Mouse (Mus musculus): ENCODE data around the gene Gsk3a. TPM values are rescaled to one million over a fixed set of nuclear protein-coding genes. Genes with fewer than 3 reads are reported as not detected.

The Gsk3a gene
- polyA plus RNA-seq, 1 experiment from 2014 or later = 4.3 TPM

DNA sequence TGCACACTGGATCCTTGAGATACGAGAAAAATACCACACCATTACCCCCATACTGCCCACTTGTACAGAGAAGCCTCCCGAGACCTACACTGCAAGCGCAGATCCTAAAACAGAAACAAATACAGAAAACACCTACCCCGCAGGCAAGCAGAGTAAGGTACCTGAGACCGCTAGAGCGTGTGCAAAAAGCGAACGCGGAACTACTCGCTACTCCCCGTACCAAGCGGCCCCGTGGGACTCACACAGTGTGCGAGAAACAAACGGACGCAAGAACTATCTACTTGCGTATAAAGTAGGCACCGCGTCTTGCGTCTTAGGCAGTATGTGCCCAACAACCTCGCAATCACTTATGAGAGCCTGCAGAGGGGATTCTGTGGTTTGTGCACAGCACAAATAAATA lies 55.8 kb downstream of the Gsk3a start:
- Histone ChIP-seq H3K27me3 (ENCODE audit: insufficient read depth, low read length) (peaks cover 61% of the 10 kb centered on the region), H3K4me2 (ENCODE audit: low read depth, low read length) (peak overlapping the region; percentile 62)

DNA sequence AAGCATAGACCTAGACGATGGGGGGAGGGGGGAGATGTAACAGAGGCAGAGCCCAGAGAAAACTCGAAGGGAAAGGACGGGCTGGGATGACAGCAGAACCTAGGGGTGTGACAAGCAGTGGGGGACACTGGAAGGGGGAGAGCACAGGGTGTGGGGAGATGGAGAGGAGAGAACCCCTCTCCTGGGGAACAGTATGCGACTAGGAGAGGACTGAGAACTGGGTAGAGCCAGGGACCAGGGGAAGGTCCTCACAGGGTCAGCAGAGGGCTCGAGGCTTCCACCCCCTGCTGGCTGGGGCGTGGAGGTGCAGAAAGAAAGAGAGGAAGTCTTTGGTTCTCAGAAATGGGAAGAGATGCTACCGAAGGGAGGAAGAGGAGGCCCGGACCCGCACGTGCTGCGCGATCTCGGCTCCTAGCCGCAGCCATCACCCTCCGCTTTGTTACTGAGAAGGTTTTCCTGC lies 56.3 kb downstream of the Gsk3a start:
- no peak overlapping the region for H3K4me3 ChIP-seq (ENCODE audit: low read depth, low read length)
- DNase-seq = peak; percentile 65

More for the DNA sequence above, 55.8 kb downstream of the Gsk3a start:
- 7% methylated on average over 21 of the region's 21 CpGs for WGBS (ENCODE audit: insufficient replicate concordance)
- H3K36me3 ChIP-seq (replicated peaks; ENCODE audit: insufficient read depth, low read length) = no peaks in the 10 kb centered on the region
- no peak overlapping the region for H3K4me3 ChIP-seq (ENCODE audit: low read depth, low read length)
- H3K27ac ChIP-seq (ENCODE audit: low read depth) = no peak overlapping the region
- ATAC-seq = no peak
- H3K9me3 ChIP-seq (ENCODE audit: low read length) = no peaks in the 10 kb centered on the region
- peaks cover 8% of the 10 kb centered on the region for H3K4me1 ChIP-seq (ENCODE audit: insufficient read depth)
- DNase-seq = no peak
- TF ChIP-seq CTCF (IDR thresholded peaks at IDR 0.05; ENCODE audit: low read depth) (no peak), EP300 (IDR thresholded peaks at IDR 0.05; ENCODE audit: low read depth) (no peak)
- H3K9ac ChIP-seq (replicated peaks) = no peak overlapping the region

GRCm38 (mm10) chr7:25180512-25180911 lies 57.1 kb downstream of the Gsk3a start:
- no peak overlapping the region for H3K9ac ChIP-seq (replicated peaks)
- peaks cover 8% of the 10 kb centered on the region for H3K4me1 ChIP-seq (ENCODE audit: insufficient read depth)
- H3K36me3 ChIP-seq (replicated peaks; ENCODE audit: insufficient read depth, low read length) = no peaks in the 10 kb centered on the region
- ATAC-seq (no peak), DNase-seq (no peak)
- H3K27me3 ChIP-seq (ENCODE audit: insufficient read depth, low read length) = peaks cover 71% of the 10 kb centered on the region
- H3K4me2 ChIP-seq (ENCODE audit: low read depth, low read length) = no peak overlapping the region
- no peak overlapping the region for H3K4me3 ChIP-seq (ENCODE audit: low read depth, low read length)
- no peaks in the 10 kb centered on the region for H3K9me3 ChIP-seq (ENCODE audit: low read length)
- 4% methylated on average over 6 of the region's 6 CpGs for WGBS (ENCODE audit: insufficient replicate concordance)
- no peak for TF ChIP-seq CTCF (IDR thresholded peaks at IDR 0.05; ENCODE audit: low read depth)
- H3K27ac ChIP-seq (ENCODE audit: low read depth) = no peak overlapping the region

More for the DNA sequence above, 56.3 kb downstream of the Gsk3a start:
- TF ChIP-seq CTCF (IDR thresholded peaks at IDR 0.05; ENCODE audit: low read depth) (peak; percentile 85), EP300 (IDR thresholded peaks at IDR 0.05; ENCODE audit: low read depth) (no peak)
- no peaks in the 10 kb centered on the region for H3K36me3 ChIP-seq (replicated peaks; ENCODE audit: insufficient read depth, low read length)
- H3K4me2 ChIP-seq (ENCODE audit: low read depth, low read length) = peak overlapping the region; percentile 62
- peaks cover 8% of the 10 kb centered on the region for H3K4me1 ChIP-seq (ENCODE audit: insufficient read depth)
- no peaks in the 10 kb centered on the region for H3K9me3 ChIP-seq (ENCODE audit: low read length)
- no peak overlapping the region for H3K27ac ChIP-seq (ENCODE audit: low read depth)
- 2% methylated on average over 15 of the region's 15 CpGs for WGBS (ENCODE audit: insufficient replicate concordance)
- H3K27me3 ChIP-seq (ENCODE audit: insufficient read depth, low read length) = peaks cover 65% of the 10 kb centered on the region
- no peak overlapping the region for H3K9ac ChIP-seq (replicated peaks)
- peak; percentile 60 for ATAC-seq

DNA sequence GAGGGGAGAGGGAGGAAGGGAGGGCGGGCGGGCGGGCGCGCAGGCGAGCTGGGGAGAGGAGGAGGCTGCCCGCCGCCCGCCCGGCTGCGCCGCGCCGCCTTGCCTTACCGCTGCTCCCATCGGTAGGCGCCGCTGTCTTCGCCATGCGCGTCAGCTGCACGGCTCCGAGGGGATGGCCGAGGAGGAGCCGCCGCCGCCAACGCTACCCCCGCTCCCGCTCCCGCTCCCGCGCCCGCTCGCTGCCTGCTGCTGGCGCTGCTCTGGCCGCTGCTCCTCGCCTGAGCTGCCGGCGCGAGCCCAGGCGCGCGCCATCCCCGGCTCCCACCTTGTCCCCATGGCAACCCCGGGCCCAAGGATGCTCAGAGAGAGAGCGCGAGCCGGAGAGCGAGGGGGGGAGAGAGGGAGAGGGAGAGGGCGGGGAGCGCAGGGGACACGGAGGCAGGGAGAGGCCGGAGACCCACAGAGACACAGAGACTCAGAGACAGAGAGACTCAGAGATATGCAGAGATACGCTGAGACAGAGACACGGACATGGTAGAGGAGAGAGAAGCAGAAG lies 58.0 kb downstream of the Gsk3a start, which contains the start of gene Pou2f2:
Gene Pou2f2, minus strand, starts transcription at position 121 of the 556 bp plus-strand sequence.
- H3K36me3 ChIP-seq (replicated peaks; ENCODE audit: insufficient read depth, low read length) = no peaks in the 10 kb centered on the region
- peak within 1 kb of the TSS; percentile 65 for H3K4me2 ChIP-seq (ENCODE audit: low read depth, low read length)
- H3K4me1 ChIP-seq (ENCODE audit: insufficient read depth) = peaks cover 8% of the 10 kb centered on the region
- H3K4me3 ChIP-seq (ENCODE audit: low read depth, low read length) = peak within 1 kb of the TSS; percentile 42
- ATAC-seq (0 out of 2 replicates have a peak, but pooled peaks have one; percentile 38), DNase-seq (peak; percentile 60)
- H3K9me3 ChIP-seq (ENCODE audit: low read length) = no peaks in the 10 kb centered on the region
- TF ChIP-seq EP300 (IDR thresholded peaks at IDR 0.05; ENCODE audit: low read depth) = no peak
- peak; percentile 41 for TF ChIP-seq CTCF (IDR thresholded peaks at IDR 0.05; ENCODE audit: low read depth)
- H3K27ac ChIP-seq (ENCODE audit: low read depth) = no peak within 1 kb of the TSS
- no peak within 1 kb of the TSS for H3K9ac ChIP-seq (replicated peaks)
- H3K27me3 ChIP-seq (ENCODE audit: insufficient read depth, low read length) = peaks cover 73% of the 10 kb centered on the region
- WGBS (ENCODE audit: insufficient replicate concordance) = 4% methylated on average over 33 of the region's 56 CpGs

- DNase-seq (no peak), ATAC-seq (no peak)
- WGBS (ENCODE audit: insufficient replicate concordance) = 3% methylated on average over 55 of the region's 56 CpGs
- no peak overlapping the region for H3K9ac ChIP-seq (replicated peaks)
- H3K4me1 ChIP-seq (ENCODE audit: insufficient read depth) = peaks cover 8% of the 10 kb centered on the region
- TF ChIP-seq CTCF (IDR thresholded peaks at IDR 0.05; ENCODE audit: low read depth) (no peak), EP300 (IDR thresholded peaks at IDR 0.05; ENCODE audit: low read depth) (no peak)
- no peak overlapping the region for H3K27ac ChIP-seq (ENCODE audit: low read depth)
- peaks cover 73% of the 10 kb centered on the region for H3K27me3 ChIP-seq (ENCODE audit: insufficient read depth, low read length)
- peak overlapping the region; percentile 42 for H3K4me3 ChIP-seq (ENCODE audit: low read depth, low read length)
- peak overlapping the region; percentile 65 for H3K4me2 ChIP-seq (ENCODE audit: low read depth, low read length)
- H3K36me3 ChIP-seq (replicated peaks; ENCODE audit: insufficient read depth, low read length) = no peaks in the 10 kb centered on the region
- H3K9me3 ChIP-seq (ENCODE audit: low read length) = no peaks in the 10 kb centered on the region
Observed at GRCm38 (mm10) chr7:25178787-25179605, 58.7 kb downstream of the Gsk3a start.

DNA sequence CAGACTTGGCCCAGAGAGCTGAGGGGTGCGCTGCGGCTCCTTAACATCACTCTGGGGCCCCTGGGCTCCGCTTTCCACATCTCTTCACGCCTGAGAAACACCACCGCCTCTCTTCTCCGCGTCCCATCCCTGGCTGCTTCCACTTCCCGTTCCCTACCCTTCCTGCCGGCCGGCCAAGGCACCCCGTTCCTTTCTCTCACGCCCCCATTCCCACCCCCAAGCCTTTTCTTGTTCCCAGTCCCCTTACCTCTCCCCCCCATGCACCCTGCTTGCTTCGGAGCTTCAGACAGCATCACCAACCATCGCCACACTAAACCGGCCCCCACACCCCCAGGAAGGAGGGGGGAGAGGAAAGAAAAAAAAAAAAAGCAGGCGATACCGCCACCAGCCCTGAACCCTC lies 59.3 kb downstream of the Gsk3a start:
- Histone ChIP-seq H3K4me2 (ENCODE audit: low read depth, low read length) (0 out of 2 replicates have a peak overlapping the region, but pooled peaks have one; percentile 65), H3K9me3 (ENCODE audit: low read length) (no peaks in the 10 kb centered on the region), H3K27me3 (ENCODE audit: insufficient read depth, low read length) (peaks cover 73% of the 10 kb centered on the region), H3K36me3 (replicated peaks; ENCODE audit: insufficient read depth, low read length) (no peaks in the 10 kb centered on the region), H3K27ac (ENCODE audit: low read depth) (no peak overlapping the region), H3K9ac (replicated peaks) (no peak overlapping the region), H3K4me3 (ENCODE audit: low read depth, low read length) (peak overlapping the region; percentile 42; the same call in 1 of the 2 replicates), H3K4me1 (ENCODE audit: insufficient read depth) (peaks cover 8% of the 10 kb centered on the region)
- DNase-seq (no peak), ATAC-seq (no peak)
- TF ChIP-seq CTCF (IDR thresholded peaks at IDR 0.05; ENCODE audit: low read depth) (no peak), EP300 (IDR thresholded peaks at IDR 0.05; ENCODE audit: low read depth) (no peak)
- WGBS (ENCODE audit: insufficient replicate concordance) = 4% methylated on average over 16 of the region's 17 CpGs

Small RNA genes within 50 kb of the gene (microRNA-seq; reads per million reads assigned to microRNA genes)
- gene Mir7048 = 1.6 reads per million

Other genes with a start within 250 kb of the Gsk3a start
- 0.85 and 1.2 TPM in 2 replicates for gene Atp1a3, start 231.9 kb downstream of the Gsk3a start, polyA plus RNA-seq (2015; fragmentation: Nextera tagmentation; extraction: Ambion mirVana)
- gene Grik5, start 165.5 kb downstream of the Gsk3a start, polyA plus RNA-seq (2015; fragmentation: Nextera tagmentation; extraction: Ambion mirVana) = 0.69 and 0.76 TPM in 2 replicates
- 9.4 and 10.8 TPM in 2 replicates for gene Zfp574, start 165.3 kb downstream of the Gsk3a start, polyA plus RNA-seq (2015; fragmentation: Nextera tagmentation; extraction: Ambion mirVana)
- gene Pou2f2, start 58.1 kb downstream of the Gsk3a start, polyA plus RNA-seq (2015; fragmentation: Nextera tagmentation; extraction: Ambion mirVana) = 2.0 and 2.9 TPM in 2 replicates
- 19.2 and 21.1 TPM in 2 replicates for gene Dedd2, start 17.2 kb downstream of the Gsk3a start, polyA plus RNA-seq (2015; fragmentation: Nextera tagmentation; extraction: Ambion mirVana)
- 1.0 and 1.2 TPM in 2 replicates for gene Zfp526, start 16.4 kb downstream of the Gsk3a start, polyA plus RNA-seq (2015; fragmentation: Nextera tagmentation; extraction: Ambion mirVana)
- 4.6 and 5.2 TPM in 2 replicates for gene Erf, start 12.9 kb upstream of the Gsk3a start, polyA plus RNA-seq (2015; fragmentation: Nextera tagmentation; extraction: Ambion mirVana)
- gene Cic, start 29.9 kb upstream of the Gsk3a start, polyA plus RNA-seq (2015; fragmentation: Nextera tagmentation; extraction: Ambion mirVana) = 8.9 and 9.7 TPM in 2 replicates
- gene Pafah1b3, start 60.1 kb upstream of the Gsk3a start, polyA plus RNA-seq (2015; fragmentation: Nextera tagmentation; extraction: Ambion mirVana) = 23.4 and 25.4 TPM in 2 replicates
- not detected in 2 replicates for gene Prr19, start 63.6 kb upstream of the Gsk3a start, polyA plus RNA-seq (2015; fragmentation: Nextera tagmentation; extraction: Ambion mirVana)
- not detected in 2 replicates for gene Tmem145, start 68.3 kb upstream of the Gsk3a start, polyA plus RNA-seq (2015; fragmentation: Nextera tagmentation; extraction: Ambion mirVana)
- 0.58 and 0.81 TPM in 2 replicates for gene Megf8, start 79.3 kb upstream of the Gsk3a start, polyA plus RNA-seq (2015; fragmentation: Nextera tagmentation; extraction: Ambion mirVana)
- gene Cnfn, start 131.9 kb upstream of the Gsk3a start, polyA plus RNA-seq (2015; fragmentation: Nextera tagmentation; extraction: Ambion mirVana) = not detected in 2 replicates
- 5.2 and 5.5 TPM in 2 replicates for gene Lipe, start 160.9 kb upstream of the Gsk3a start, polyA plus RNA-seq (2015; fragmentation: Nextera tagmentation; extraction: Ambion mirVana)
- not detected in 2 replicates for gene Cxcl17, start 175.0 kb upstream of the Gsk3a start, polyA plus RNA-seq (2015; fragmentation: Nextera tagmentation; extraction: Ambion mirVana)
- gene Ceacam1, start 239.8 kb upstream of the Gsk3a start, polyA plus RNA-seq (2015; fragmentation: Nextera tagmentation; extraction: Ambion mirVana) = 24.3 and 27.3 TPM in 2 replicates